In genomic region chr11:64589026-64589425, GRCm38 (mm10) we compare ENCODE assay signal across 17 mouse cellular contexts.
DNase-seq lines count a peak whose midpoint lies in the region; ATAC-seq and TF ChIP-seq lines count a peak whose summit lies in the region.
"Had no signal": no experiment of that assay in that cellular context is flagged by ENCODE, and none has a peak within 500 bp of the region (broad histone marks: within the 10 kb centered on the region; RNA-seq: fewer than 3 reads in every experiment).

No protein-coding gene starts in this region.

- H3K4me3 ChIP-seq in CH12.LX (replicated peaks in 1 of 3; ENCODE audit: low read depth in 2 of 3, low read length in 2 of 3, poor library complexity in 1 of 3) = peak overlapping the region in 1 of 3 experiments; percentile 11
- no peak overlapping the region for H3K4me3 ChIP-seq in intestine, postnatal 0 days (ENCODE audit: low read depth, low read length)
- H3K4me3 ChIP-seq: erythroblast, embryonic 14.5 days; heart, embryonic 12.5 days; neural tube, embryonic 12.5 days had no signal

- in situ Hi-C loops in CH12.LX (cut with MboI; ENCODE audit: low pct_ligation_motif_present, low pct_unique_long_range_greater_than_20kb, low sequenced_read_pairs) = no loop called here

- H3K79me2 ChIP-seq in CH12.LX (replicated peaks; ENCODE audit: control insufficient read depth, extremely low read depth, insufficient read depth, poor library complexity, severe bottlenecking) = no peaks in the 10 kb centered on the region

- peak overlapping the region; percentile 40 for H3K27ac ChIP-seq in CH12.LX (ENCODE audit: insufficient read depth, low read depth)
- no peak overlapping the region for H3K27ac ChIP-seq in intestine, postnatal 0 days (ENCODE audit: low read depth, low read length)
- H3K27ac ChIP-seq: liver, embryonic 14.5 days; neural tube, embryonic 12.5 days had no signal

- H3K27me3 ChIP-seq in CH12.LX (replicated peaks) = no peaks in the 10 kb centered on the region
- H3K27me3 ChIP-seq in intestine, postnatal 0 days (replicated peaks; ENCODE audit: control insufficient read depth, insufficient read depth, low read length) = no peaks in the 10 kb centered on the region
- H3K27me3 ChIP-seq: neural tube, embryonic 12.5 days had no signal

- no peak; the same call in none of the 2 replicates for TF ChIP-seq EP300 in CH12.LX (IDR thresholded peaks at IDR 0.05; ENCODE audit: low read length)

- TF ChIP-seq POLR2A in CH12.LX (IDR thresholded peaks at IDR 0.05; ENCODE audit: low read depth, low read length) = no peak; the same call in 1 of the 2 replicates

- peaks cover 9 to 29% of the 10 kb centered on the region in 2 experiments for H3K4me1 ChIP-seq in CH12.LX (ENCODE audit: control insufficient read depth in 1 of 2, insufficient read depth in 2 of 2)
- no peaks in the 10 kb centered on the region for H3K4me1 ChIP-seq in intestine, postnatal 0 days (replicated peaks; ENCODE audit: control insufficient read depth, insufficient read depth, low read length)
- H3K4me1 ChIP-seq: neural tube, embryonic 12.5 days had no signal

- dilution Hi-C loops in CH12.LX (cut with MboI; ENCODE audit: extremely low pct_ligation_motif_present, extremely low pct_unique_long_range_greater_than_20kb, low sequenced_read_pairs) = no loop called here

- ATAC-seq in intestine, postnatal 0 days = no peak
- ATAC-seq: lung, postnatal 0 days had no signal

- TF ChIP-seq RAD21 in CH12.LX (IDR thresholded peaks at IDR 0.05; ENCODE audit: low read depth, low read length) = no peak

- no peaks in the 10 kb centered on the region for H3K36me3 ChIP-seq in CH12.LX (replicated peaks in 1 of 2; ENCODE audit: control insufficient read depth in 1 of 2, insufficient read depth in 1 of 2, low read length in 1 of 2)
- no peaks in the 10 kb centered on the region for H3K36me3 ChIP-seq in intestine, postnatal 0 days (ENCODE audit: control insufficient read depth, insufficient read depth)
- H3K36me3 ChIP-seq: heart, embryonic 12.5 days; neural tube, embryonic 12.5 days had no signal

- no peaks in the 10 kb centered on the region for H3K9me3 ChIP-seq in CH12.LX (replicated peaks; ENCODE audit: low read length)
- no peaks in the 10 kb centered on the region for H3K9me3 ChIP-seq in intestine, postnatal 0 days (ENCODE audit: control insufficient read depth)
- H3K9me3 ChIP-seq: heart, embryonic 12.5 days; neural tube, embryonic 12.5 days had no signal

- TF ChIP-seq CTCF in CH12.LX (conservative IDR thresholded peaks at IDR 0.05 in 1 of 2, IDR thresholded peaks at IDR 0.05 in 1 of 2; ENCODE audit: low read depth in 2 of 2, low read length in 2 of 2) = no peak
- no peak for TF ChIP-seq CTCF in intestine, postnatal 0 days (IDR thresholded peaks at IDR 0.05; ENCODE audit: low read depth)

- no peak overlapping the region for H3K9ac ChIP-seq in CH12.LX (ENCODE audit: insufficient read depth, low read depth)
- H3K9ac ChIP-seq in intestine, postnatal 0 days (ENCODE audit: low read depth, low read length) = no peak overlapping the region
- H3K9ac ChIP-seq: heart, embryonic 12.5 days; liver, embryonic 14.5 days; neural tube, embryonic 12.5 days had no signal

- peak overlapping the region; percentile 70 for H3K4me2 ChIP-seq in CH12.LX (ENCODE audit: insufficient read depth, low read depth, poor library complexity, severe bottlenecking)
- H3K4me2 ChIP-seq in intestine, postnatal 0 days (replicated peaks; ENCODE audit: low read depth) = no peak overlapping the region
- H3K4me2 ChIP-seq: heart, embryonic 12.5 days; neural tube, embryonic 12.5 days had no signal

- DNase-seq in embryo, embryonic 10.5 days (ENCODE audit: low spot score) = peak; percentile 11
- no peak for DNase-seq in embryo, embryonic 10 days (ENCODE audit: low spot score)
- peak; percentile 68 for DNase-seq in CH12.LX (ENCODE audit: extremely low read depth)
- DNase-seq in adrenal gland, postnatal 36 days = peak; percentile 4 to 26
- peak; percentile 48 for DNase-seq in kidney, adult 9 months
- DNase-seq in urinary bladder, postnatal 10 days (ENCODE audit: low spot score) = no peak
- DNase-seq in gastrocnemius, postnatal 25 days = no peak
- DNase-seq: cerebellum, adult 11 months; gastrocnemius, postnatal 36 days; heart, postnatal 4 days; thymus, adult 18-20 months had no signal

- 78% methylated on average over 7 of the region's 7 CpGs for WGBS in intestine, postnatal 0 days

TF ChIP-seq in CH12.LX, 34 proteins besides CTCF, POLR2A, EP300 and RAD21:
- no peak for TF ChIP-seq NRF1 (IDR thresholded peaks at IDR 0.05; ENCODE audit: low read depth, low read length)
- TF ChIP-seq MAX (IDR thresholded peaks at IDR 0.05; ENCODE audit: low read length) = peak; percentile 77; the same call in 1 of the 2 replicates
- TF ChIP-seq RCOR1 (conservative IDR thresholded peaks at IDR 0.05; ENCODE audit: low read depth, low read length) = 0 out of 2 replicates have a peak, but pooled peaks have one; percentile 10
- TF ChIP-seq KAT2A (IDR thresholded peaks at IDR 0.05; ENCODE audit: insufficient replicate concordance, low read length) = no peak
- no peak for TF ChIP-seq JUND (conservative IDR thresholded peaks at IDR 0.05; ENCODE audit: low read depth, low read length)
- TF ChIP-seq MAZ (IDR thresholded peaks at IDR 0.05; ENCODE audit: low read depth, low read length) = no peak; the same call in 1 of the 2 replicates
- no peak; the same call in 1 of the 2 replicates for TF ChIP-seq MYC (IDR thresholded peaks at IDR 0.05; ENCODE audit: low read depth, low read length)
- TF ChIP-seq MAFK (IDR thresholded peaks at IDR 0.05; ENCODE audit: insufficient replicate concordance, low read length) = no peak
- no peak for TF ChIP-seq GABPA (IDR thresholded peaks at IDR 0.05; ENCODE audit: insufficient replicate concordance, low read depth, low read length)
- TF ChIP-seq ZKSCAN1 (IDR thresholded peaks at IDR 0.05; ENCODE audit: borderline replicate concordance, low read depth, low read length) = no peak
- no peak for TF ChIP-seq POLR2AphosphoS2 (IDR thresholded peaks at IDR 0.05; ENCODE audit: low read depth, low read length)
- peak; percentile 8; the same call in 1 of the 2 replicates for TF ChIP-seq CHD1 (IDR thresholded peaks at IDR 0.05; ENCODE audit: low read depth, low read length)
- TF ChIP-seq MEF2A (IDR thresholded peaks at IDR 0.05; ENCODE audit: borderline replicate concordance, low read depth, low read length) = no peak
- TF ChIP-seq PAX5 (IDR thresholded peaks at IDR 0.05; ENCODE audit: low read length) = no peak
- TF ChIP-seq IRF4 (IDR thresholded peaks at IDR 0.05; ENCODE audit: low read depth, low read length) = peak; percentile 40
- TF ChIP-seq JUN (IDR thresholded peaks at IDR 0.05; ENCODE audit: insufficient read depth, low read depth, low read length) = no peak
- TF ChIP-seq SMC3 (IDR thresholded peaks at IDR 0.05; ENCODE audit: low read depth, low read length) = no peak
- TF ChIP-seq BHLHE40 (IDR thresholded peaks at IDR 0.05; ENCODE audit: low read depth, low read length) = peak; percentile 8; the same call in 1 of the 2 replicates
- TF ChIP-seq ZNF384 (IDR thresholded peaks at IDR 0.05; ENCODE audit: low read depth, low read length) = no peak
- no peak for TF ChIP-seq E2F4 (IDR thresholded peaks at IDR 0.05; ENCODE audit: insufficient replicate concordance, low read depth, low read length)
- TF ChIP-seq ZC3H11A (IDR thresholded peaks at IDR 0.05; ENCODE audit: low read depth, low read length) = no peak
- TF ChIP-seq TCF12 (IDR thresholded peaks at IDR 0.05; ENCODE audit: low read depth, low read length) = no peak
- TF ChIP-seq MXI1 (IDR thresholded peaks at IDR 0.05; ENCODE audit: low read depth, low read length) = peak; percentile 17; the same call in 1 of the 2 replicates
- peak; percentile 6; the same call in 1 of the 2 replicates for TF ChIP-seq ETS1 (conservative IDR thresholded peaks at IDR 0.05; ENCODE audit: low read depth, low read length)
- TF ChIP-seq HCFC1 (IDR thresholded peaks at IDR 0.05; ENCODE audit: low read depth, low read length) = no peak
- no peak; the same call in 1 of the 2 replicates for TF ChIP-seq CHD2 (IDR thresholded peaks at IDR 0.05; ENCODE audit: low read length)
- no peak; the same call in 1 of the 2 replicates for TF ChIP-seq UBTF (IDR thresholded peaks at IDR 0.05; ENCODE audit: low read depth, low read length)
- TF ChIP-seq TBP (conservative IDR thresholded peaks at IDR 0.05; ENCODE audit: low read depth, low read length) = no peak
TF ChIP-seq in CH12.LX: peak in this region for 7.

Comparison
In these comparisons a context has a peak if more than half of its experiments do, and no peak if none do; other contexts are left out.
1. DNase-seq: peak in embryo, embryonic 10.5 days (single experiment), CH12.LX (single experiment), adrenal gland, postnatal 36 days (2 of 2) and kidney, adult 9 months (single experiment); none in embryo, embryonic 10 days (single experiment), urinary bladder, postnatal 10 days (single experiment) and gastrocnemius, postnatal 25 days (single experiment).